Mouse (Mus musculus): ENCODE measurements around the gene Ssh1.

Gene Ssh1

DNA sequence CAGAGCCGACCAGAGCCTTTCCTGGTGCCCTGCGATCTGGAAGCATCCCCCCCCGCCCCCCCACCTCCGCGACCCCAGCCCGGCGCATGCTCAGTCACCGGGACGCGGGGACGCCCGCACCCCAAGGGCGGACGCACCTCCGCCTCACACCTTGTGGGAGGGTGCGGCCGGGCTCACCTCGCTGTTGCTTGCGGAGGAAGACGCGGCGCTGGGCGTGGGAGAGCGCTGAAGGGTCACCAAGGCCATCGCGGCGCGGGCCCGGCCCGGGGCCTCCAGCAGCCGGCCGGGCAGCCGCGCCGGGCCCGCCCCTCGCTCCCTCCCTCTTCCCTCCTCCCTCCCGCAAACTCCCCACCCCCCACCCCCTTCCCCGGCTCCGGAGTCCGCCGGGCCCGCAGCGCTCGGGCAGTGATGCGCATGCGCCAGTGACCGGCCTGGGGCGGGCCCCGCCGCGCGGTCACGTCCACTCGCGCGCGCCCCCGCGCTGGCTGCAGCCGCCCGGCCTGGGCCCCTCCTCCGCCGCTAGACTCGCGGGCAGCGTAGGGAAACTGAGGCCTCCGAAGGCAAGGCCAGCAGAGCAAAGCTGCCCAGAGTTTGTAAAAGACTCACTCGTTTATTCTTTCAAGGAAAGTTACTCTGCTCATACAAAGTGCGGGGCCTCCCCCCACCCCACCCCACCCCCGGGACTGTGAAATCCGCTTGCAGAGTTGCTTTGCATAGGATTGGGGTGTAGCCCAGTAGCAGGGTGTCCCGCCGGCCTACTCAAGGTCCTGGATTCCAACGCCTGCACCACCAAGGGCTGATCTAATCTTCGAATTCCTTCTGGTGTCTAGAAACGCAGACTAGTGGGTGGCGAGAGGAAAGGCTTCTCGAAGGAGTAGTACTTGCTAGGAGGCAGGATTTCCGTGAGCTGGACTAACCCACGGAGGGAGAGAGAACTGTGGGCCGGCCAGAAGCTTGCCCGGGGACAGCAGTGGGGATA lies at the start of gene Ssh1:
TSS of gene Ssh1 (minus strand) at position 408 of the 979 bp plus-strand sequence.
- DNase-seq (ENCODE audit: low spot score in 2 of 2) = peak; percentile 30 to 80

DNA sequence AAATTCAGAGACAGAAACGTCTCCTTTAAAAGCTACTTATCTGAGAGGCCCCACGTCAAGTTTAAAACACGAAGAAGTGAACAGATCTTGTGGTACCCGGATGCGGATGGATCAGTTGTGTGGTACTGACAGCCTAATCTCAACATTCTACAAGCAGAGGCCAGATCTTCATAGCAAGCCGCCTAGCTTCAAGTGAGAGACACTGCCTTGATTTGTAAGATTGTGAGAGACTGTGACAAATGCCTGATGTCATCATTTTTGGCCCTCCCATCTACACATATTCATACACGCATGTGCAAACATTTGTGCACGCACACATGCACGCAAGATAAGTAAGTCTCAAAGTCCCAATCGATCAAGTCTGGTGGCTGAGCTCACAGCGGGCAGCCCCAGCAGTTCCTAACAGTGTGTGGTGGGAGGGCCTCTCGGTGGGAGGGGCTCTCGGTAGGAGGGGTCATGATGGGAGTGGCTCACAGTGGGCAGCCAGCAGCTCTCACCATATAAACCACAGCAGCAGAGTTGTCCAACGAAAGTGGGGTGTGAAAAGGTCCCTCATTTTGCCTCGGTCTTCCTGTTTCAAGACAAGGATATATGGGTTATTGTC lies 47.7 kb upstream of the Ssh1 start:
- no peak for DNase-seq (ENCODE audit: low spot score in 2 of 2)

DNA sequence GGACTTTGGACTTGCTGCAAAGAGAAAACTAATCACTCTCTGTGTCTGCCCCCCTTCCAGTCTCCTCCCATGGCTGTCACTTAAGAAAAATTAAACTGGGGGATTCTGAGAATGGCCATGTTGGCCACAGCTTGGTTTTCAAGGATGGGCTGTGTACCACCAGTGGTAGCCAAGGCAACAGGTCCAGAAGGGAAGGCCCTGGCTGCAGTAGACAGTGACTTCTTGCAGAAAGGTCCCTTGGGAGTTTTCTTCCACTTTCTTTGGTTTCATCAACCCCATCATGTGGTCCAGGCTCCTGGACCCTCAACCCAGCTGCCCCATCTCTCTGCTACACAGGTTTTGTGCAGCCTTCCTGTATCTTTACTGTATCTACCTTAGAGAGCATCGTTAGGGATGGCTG lies 47.2 kb upstream of the Ssh1 start:
- DNase-seq (ENCODE audit: low spot score in 2 of 2) = no peak

DNA sequence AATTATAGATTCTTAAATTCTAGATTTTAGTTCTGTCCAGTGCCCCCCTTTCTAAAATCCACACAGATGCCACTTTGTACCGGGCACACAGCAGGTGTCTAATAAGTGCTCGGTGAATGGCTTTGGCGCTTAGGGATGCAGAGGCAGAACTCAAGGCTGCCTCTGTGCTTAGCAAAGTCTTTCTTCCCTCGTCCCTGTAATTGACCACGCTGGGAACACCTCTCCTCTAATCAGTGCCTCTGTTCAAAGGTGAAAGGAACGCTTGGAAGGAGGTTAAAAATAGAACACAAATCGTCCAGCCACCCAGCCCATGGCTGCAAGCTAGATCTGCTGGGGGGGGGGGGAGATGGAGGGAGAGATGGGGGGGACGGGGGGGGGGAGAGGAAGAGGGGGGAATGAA lies 46.8 kb upstream of the Ssh1 start:
- no peak for DNase-seq (ENCODE audit: low spot score in 2 of 2)

DNA sequence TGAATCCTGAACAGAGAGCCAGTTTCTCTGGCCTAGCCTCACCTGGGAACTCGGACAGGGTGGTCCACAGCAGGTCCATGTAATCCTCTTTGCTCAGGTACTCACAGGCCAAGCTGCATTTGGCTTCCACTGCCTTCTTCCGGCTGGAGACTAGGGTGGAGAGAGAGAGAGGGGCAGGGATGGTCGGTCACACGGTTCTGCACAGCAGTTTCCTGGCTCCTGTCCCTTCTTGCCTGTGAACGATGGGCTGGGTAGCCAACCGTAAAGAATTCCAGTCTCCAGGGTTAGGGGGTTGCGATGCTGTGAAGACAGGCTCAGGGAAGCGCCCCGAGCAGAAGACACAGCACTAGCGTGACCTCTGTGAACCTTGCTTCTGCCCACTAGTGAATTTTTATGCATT lies 41.4 kb upstream of the Ssh1 start:
- DNase-seq (ENCODE audit: low spot score in 2 of 2) = no peak

DNA sequence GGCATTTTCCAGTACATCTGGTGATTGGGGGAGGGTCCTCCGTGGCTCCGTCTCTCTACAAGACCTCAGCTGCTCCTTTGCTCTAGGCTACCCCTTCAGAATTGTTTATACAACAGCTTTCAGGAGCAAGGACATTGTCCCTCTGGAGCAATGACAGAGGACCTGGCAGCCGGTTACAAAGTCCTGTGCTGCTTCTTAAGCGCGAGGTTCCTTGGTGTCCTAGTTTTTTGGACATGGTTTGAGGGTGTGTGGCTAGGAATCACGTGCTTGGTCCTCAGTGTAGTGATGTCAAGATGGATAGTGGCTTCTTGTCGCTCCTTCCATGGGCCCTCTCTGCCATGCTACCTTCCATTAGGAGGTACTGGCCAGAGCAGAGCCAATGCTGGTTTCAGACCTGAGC lies 40.7 kb upstream of the Ssh1 start:
- DNase-seq (ENCODE audit: low spot score in 2 of 2) = no peak

DNA sequence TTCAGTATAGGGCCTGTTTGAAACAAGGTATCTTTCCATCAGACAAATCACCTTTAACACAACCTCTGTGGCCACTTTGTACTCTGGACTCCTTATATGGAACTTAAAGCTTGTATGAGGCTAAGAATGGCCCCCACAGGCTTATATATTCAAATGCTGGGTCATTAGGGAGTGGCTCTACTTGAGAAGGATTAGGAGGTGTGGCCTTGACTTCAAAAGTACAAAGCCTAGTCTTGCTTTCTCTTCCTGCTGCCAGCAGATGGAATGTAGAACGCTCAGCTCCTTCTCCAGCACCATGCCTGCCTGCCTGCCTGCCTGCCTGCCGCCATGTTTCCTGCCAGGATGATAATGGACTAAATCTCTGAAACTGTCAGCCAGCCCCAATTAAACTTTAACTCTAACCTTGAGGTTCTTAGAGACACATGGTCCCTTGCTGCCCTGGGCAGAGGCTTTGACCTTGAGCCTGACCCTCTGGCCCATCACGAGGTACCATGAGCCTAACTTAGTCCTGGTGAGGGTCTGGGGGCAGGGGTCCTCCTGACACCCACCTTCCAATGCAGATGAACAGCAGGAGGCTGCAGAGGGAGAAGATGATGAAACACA lies 38.6 kb upstream of the Ssh1 start:
- DNase-seq (ENCODE audit: low spot score in 2 of 2) = no peak

DNA sequence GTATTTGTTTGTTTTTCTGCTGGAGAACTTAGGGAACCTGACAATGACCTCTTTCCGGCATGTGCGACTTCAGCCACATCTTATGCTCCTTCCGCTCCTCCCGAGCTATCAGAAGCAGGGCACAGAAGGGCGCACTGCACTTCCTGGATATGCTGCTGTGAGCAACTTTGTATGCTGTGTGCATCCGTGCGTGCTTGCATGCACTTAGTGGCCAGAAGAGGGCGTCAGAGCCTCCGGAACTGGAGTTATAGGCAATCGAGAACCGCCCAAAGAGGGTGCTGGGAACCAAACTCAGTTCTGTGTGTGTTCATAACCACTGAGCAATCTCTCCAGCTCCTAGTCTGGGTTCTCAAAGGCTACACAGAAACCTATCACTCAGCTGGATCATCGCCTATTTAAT lies 37.0 kb upstream of the Ssh1 start:
- no peak for DNase-seq (ENCODE audit: low spot score in 2 of 2)

DNA sequence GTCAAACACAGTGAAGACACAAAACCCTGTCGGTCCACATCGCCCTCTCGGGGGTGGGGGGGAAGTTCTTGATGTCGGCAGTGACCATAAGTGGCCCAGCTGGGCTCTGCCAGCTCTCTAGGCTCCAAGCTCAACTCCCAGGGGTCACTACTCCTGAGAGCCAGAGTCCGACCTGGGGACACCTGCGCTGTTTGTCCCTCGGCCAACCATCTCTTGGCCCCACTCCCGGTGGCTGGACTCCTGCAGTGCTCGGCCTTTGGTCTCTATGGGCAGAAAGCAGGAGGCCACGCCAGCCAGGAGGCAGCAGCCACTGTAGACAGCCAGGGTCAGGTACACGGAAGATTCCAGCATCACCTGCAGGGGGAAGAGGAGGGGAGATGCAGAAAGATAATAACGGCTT lies 34.4 kb upstream of the Ssh1 start:
- no peak for DNase-seq (ENCODE audit: low spot score in 2 of 2)

DNA sequence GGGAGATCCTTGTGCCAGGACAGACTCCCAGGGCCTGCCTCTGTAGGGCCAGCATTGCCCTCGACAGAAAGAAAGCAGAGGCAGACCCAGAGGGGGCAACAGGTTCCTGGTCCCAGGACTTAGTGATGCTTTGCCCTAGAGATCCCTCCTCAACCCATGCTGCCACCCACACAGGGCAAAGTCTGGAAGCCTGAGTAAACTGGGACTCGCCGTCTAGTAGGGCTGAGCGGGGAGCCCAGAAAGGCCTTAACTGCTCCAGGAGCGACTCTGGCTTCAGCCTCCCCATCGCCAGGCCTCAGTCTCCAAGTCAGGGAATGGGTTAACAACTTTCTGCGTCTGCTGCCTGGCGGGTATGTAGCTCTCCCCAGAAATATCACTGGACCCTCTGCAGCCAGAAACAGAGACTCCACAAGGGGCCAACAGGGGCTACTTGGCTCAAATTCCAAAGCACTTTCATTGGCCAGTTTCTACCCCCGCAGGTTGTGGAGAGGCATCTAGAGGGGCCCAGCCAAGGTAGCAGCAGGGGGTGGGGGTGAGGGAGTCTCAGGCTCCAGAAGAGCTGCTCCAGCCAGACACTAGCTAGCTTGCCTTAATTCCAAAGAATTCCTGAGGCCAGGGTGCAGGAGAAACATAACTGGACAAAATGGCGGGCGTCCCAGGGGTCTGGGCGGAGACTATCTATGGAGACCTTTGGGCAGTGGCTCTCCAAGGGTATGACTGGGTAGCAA lies 33.7 kb upstream of the Ssh1 start:
- no peak for DNase-seq (ENCODE audit: low spot score in 2 of 2)

DNA sequence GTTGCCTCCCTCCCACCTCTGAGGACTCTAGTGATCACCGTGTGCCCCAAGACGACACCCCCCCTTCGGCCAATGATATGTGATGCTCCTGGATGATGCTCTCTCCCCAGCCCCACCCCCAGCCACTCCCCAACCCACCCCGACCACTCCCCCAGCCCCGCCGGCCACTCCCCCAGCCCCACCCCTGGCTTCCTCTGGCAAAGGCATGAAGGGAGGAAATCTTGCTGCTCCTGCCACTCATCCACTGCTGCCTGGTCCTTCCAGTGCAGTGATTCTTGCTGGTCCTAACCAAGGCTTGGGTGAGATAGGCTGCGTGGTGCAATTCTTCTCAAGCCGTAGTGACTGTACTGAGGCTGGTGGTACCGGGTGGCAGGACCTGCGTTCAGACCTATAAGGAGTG lies 31.2 kb upstream of the Ssh1 start:
- no peak for DNase-seq (ENCODE audit: low spot score in 2 of 2)

DNA sequence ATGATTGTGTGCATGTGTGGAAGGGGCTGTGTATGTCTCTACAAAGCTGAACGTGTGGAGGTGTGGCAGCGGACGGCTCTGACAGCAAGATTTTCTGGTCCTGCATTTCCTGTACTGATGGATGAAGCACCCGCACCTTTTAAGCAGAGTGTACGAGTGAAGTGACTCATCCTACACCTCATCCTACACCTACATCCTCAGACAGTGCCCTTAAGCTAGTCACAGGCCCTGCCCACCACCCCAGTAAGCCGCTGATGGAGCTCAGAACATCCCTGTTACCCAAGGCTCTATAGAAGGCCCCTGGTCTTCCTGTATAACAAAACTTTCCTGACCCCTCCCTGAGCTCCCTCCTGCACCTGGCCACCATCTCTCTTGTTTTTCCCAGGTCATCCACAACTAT lies 30.7 kb upstream of the Ssh1 start:
- DNase-seq (ENCODE audit: low spot score in 2 of 2) = no peak

DNA sequence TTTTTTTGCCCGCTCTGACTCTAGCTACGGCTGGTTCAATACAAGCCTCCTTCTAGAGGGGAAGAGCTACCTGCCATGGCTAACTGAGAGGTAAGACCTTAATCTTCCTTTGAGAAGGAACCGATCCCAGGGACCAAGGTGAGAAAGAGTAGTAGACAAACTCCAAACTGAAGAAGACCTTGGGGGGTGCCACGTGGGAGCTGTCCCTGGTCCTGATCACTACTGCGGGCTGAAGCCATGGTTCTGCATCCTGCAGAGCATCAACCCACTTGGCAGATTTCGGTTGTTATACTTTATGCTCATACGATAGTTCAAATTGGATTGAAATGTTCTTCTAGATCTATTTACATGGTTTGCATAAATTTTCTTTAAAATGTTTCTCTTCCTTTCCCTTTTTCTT lies 21.4 kb upstream of the Ssh1 start:
- no peak for DNase-seq (ENCODE audit: low spot score in 2 of 2)

DNA sequence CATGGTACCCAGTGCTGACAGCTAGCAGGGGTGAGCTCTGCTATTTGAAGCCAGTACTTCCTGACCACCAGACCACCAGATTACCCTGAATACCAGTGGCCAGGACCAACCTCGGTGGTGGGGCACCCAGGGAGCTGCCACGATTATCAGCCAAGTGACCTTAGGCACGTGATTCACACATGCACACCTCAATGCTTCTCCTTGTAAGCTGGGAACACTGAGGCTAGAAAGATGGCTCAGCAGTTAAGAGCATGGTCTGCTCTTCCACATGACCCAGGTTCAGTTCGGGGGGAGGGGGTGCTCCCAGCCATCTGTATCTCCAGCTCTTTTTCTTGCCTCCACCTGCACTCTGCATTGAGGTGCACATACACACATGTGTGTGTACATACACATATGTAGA lies 15.4 kb upstream of the Ssh1 start:
- no peak for DNase-seq (ENCODE audit: low spot score in 2 of 2)

DNA sequence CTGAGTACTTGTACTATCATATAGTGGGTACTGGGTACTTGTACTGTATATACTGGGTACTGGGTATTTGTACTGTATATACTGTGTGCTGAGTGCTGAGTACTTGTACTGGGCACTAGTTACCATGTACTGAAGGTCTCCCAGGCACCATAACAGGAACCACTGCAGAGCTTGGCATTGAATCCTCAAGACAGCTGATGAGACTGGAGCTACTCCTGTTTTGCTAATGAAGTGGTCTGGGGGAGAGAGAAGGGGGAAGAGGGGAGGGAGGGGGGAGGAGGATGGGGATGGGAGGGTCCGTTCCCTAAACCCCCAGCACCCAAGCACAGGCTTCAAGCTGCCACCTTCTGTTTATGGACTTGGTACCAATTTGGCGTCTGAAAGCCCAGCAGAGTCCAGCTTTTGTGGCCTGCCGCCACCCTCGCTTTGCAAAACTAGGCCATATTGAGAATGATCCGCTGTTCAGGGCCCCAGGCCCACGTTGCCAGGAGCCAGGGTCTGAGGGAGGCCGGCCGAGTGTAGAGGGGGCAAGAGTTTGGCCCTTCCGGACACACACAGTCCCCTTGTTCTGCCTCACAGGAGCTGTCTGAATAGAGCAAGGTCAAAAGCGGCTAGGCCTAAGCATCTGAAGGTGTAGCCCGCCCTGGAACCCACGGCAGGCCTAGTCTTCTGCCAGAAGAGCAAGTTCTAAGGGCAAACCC lies 14.2 kb upstream of the Ssh1 start:
- DNase-seq (ENCODE audit: low spot score in 2 of 2) = no peak

DNA sequence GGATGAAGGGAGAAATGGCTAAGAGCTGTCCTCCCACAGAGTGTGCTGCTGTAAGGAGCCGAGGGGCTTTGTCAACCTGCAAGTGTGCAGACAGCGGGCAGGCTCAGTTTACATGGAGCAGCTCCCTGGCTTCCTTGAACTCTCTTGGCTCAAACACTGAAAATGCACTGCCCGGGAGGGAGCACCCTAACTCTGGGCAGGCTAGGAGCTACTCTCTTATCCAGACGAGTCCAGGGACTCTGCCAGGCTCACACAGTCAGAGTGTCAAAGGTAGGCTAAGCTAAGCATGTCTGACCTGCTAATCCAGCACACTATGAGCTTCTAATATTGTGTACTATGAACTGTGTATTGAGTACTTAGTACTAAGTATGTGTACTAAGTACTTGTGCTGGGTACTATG lies 13.3 kb upstream of the Ssh1 start:
- no peak for DNase-seq (ENCODE audit: low spot score in 2 of 2)

DNA sequence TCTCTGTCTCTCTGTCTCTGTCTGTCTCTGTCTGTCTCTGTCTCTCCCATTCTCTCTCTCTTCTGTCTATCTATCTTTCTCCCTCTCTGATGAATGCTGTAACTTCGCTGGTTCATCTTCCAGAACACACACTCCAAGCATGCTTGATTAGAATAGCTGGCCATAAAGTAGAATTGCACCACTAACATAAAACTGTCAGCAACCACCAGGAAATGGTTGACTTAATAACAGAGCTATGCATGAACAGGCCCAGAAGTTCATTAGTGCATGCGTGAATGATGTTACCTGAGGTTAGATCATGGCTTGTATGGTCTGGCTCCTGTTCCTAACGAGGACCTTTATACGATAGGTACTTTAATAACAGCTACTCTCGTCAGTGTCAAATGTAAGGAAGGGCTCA lies 11.4 kb upstream of the Ssh1 start:
- no peak for DNase-seq (ENCODE audit: low spot score in 2 of 2)

DNA sequence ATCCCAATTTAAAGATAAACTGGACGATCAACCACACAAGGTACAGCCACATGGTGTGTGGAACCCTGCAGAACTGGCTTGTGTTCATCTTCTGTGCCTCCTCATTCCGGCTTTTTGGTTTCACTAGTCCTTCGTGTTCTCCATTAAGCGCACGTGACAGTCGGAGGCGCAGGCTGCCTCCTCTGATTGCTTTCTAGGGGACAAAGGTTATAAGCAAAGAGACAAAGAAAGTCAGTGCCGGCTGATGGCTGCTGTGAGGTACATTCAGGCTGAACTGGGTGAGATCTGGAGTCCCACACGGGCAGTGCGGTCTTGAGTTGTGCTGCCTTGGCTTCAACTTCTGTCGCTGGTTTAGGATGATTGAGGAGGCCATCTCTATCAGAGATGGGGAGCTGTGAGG lies 10.9 kb upstream of the Ssh1 start:
- no peak for DNase-seq (ENCODE audit: low spot score in 2 of 2)

DNA sequence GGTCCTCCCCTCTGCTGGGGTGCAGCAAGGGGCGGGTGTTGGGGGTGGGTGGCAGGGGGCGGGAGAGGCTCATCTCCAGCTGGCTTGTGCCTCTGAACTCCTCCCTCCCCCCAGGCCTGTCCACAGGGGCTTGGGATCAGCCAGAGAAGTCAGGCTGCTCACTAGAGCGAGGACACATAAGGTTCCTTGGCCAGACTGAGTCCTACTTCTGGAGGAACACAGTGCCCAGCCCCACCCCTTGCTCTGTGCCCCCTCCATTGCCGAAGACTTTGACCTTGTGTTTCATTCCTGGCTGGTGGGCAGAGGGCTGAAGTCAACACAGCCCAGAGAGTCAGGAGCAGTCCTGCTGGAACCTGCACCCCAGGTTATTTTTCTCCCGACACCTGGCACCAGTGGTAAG lies 9.8 kb upstream of the Ssh1 start, which contains the start of gene Dao:
TSS of gene Dao (plus strand) at position 162 of the 400 bp plus-strand sequence.
- DNase-seq (ENCODE audit: low spot score in 2 of 2) = no peak

DNA sequence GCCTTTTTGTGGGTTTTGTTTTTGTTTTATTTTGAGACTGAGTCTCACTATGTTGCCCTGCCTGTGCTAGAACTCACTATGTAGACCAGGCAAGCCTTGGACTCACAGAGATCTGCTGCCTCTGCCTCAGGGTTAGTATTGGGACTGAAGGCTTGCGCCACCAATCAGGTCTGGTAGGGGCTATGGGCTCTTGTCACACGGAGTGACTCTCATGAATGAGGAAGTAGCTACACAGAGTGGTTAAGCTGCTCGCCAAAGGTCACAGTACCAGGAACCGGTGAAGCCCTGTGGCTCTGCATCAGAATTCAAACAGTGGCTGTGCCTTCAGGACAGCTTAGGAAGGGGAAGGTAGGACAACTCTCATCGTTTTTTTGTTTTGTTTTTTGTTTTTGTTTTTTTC lies 5.7 kb upstream of the Ssh1 start:
- DNase-seq (ENCODE audit: low spot score in 2 of 2) = no peak

DNA sequence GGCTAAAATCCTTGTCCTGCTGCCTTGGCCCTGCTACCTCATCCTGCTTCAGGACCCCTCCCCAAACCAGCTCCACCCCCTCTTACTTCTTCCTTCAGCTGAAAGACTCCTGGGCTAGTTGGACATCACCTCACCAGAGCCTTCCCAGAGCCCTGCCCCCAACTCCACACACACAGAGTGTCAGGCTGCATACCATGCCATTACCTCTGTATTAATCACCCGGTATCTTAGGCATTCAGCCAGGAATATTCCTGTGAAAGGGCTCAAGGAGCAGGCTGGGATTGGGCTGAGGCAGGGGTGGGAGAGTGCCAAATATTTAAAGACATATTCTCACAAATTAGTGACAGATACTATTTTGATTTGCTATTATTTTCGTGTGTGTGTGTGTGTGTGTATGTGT lies 2.8 kb upstream of the Ssh1 start:
- no peak for DNase-seq (ENCODE audit: low spot score in 2 of 2)

Data from left cerebral cortex, adult 9 months (tissue).